Mouse (Mus musculus) stomach, postnatal 0 days (tissue): Measurements from ENCODE around the gene Mob3a. TPM values are rescaled to one million over a fixed set of nuclear protein-coding genes. Genes with fewer than 3 reads are reported as not detected.

ENCODE experiments used
- ATAC-seq: fragments of 200-750 bp; cut with Nextera tagmentation; 2 replicates; pipeline ENCODE4 v1.8.0; 2017; ENCODE audit not compliant: low FRiP score, low TSS enrichment
- DNase-seq: peaks from one replicate; pipeline ENCODE4 v3.0.0-alpha.2; 2016; ENCODE audit warnings: low spot score
- H3K27ac ChIP-seq: fragments of 300-500 bp; sonication (generic); replicated peaks from 2 replicates; pipeline ENCODE4 v1.5.1; 2014; ENCODE audit warnings: mild to moderate bottlenecking, control low read depth
- H3K27me3 ChIP-seq: fragments of 300-500 bp; sonication (generic); 2 replicates; pipeline ENCODE4 v1.6.1; 2014; ENCODE audit warnings: low read length; ENCODE audit not compliant: control insufficient read depth, insufficient read depth
- H3K36me3 ChIP-seq: fragments of 300-500 bp; sonication (generic); 2 replicates; pipeline ENCODE4 v1.6.1; 2014; ENCODE audit warnings: low read length, mixed read lengths; ENCODE audit not compliant: control insufficient read depth, insufficient read depth
- H3K4me1 ChIP-seq: fragments of 300-500 bp; sonication (generic); replicated peaks from 2 replicates; pipeline ENCODE4 v1.6.1; 2014; ENCODE audit warnings: antibody characterized with exemption; ENCODE audit not compliant: control insufficient read depth, insufficient read depth
- H3K4me2 ChIP-seq: fragments of 300-500 bp; sonication (generic); replicated peaks from 2 replicates; pipeline ENCODE4 v1.6.1; 2014; ENCODE audit warnings: low read depth, mild to moderate bottlenecking, control low read depth, moderate library complexity
- H3K4me3 ChIP-seq: fragments of 300-500 bp; sonication (generic); 2 replicates; pipeline ENCODE4 v1.5.1; 2014; ENCODE audit warnings: low read depth, low read length, control low read depth
- H3K9ac ChIP-seq: fragments of 300-500 bp; sonication (generic); 2 replicates; pipeline ENCODE4 v1.6.1; 2014; ENCODE audit warnings: mild to moderate bottlenecking, low read length, control low read depth, mixed read lengths
- H3K9me3 ChIP-seq: fragments of 300-500 bp; sonication (generic); 2 replicates; pipeline ENCODE4 v1.6.1; 2016; ENCODE audit warnings: low read length; ENCODE audit not compliant: control insufficient read depth
- CTCF ChIP-seq: IDR thresholded peaks from 2 replicates; pipeline ENCODE4 v1.5.1; 2016; ENCODE audit warnings: antibody characterized with exemption, low read depth, mild to moderate bottlenecking, moderate library complexity
- EP300 ChIP-seq: optimal IDR thresholded peaks from 2 replicates; pipeline ENCODE3; 2016; ENCODE audit warnings: antibody characterized with exemption
- WGBS: fragments of 180-500 bp; shearing (Covaris S2); extraction: QIAGEN DNeasy Blood & Tissue Kit; methylation state at CpG from one replicate; pipeline ENCODE4 v1.1.7; 2014; 5-methylcytosine and 5-hydroxymethylcytosine counted together
- polyA plus RNA-seq: library from polyadenylated mRNA; unstranded; fragments of >200 nt; fragmentation: Nextera tagmentation; extraction: Ambion mirVana; gene quantifications from 2 replicates; pipeline ENCODE4 v1.2.1, GENCODE M21; 2015

Mob3a gene
- polyA plus RNA-seq, 1 experiment from 2014 or later = 23.9 TPM

DNA sequence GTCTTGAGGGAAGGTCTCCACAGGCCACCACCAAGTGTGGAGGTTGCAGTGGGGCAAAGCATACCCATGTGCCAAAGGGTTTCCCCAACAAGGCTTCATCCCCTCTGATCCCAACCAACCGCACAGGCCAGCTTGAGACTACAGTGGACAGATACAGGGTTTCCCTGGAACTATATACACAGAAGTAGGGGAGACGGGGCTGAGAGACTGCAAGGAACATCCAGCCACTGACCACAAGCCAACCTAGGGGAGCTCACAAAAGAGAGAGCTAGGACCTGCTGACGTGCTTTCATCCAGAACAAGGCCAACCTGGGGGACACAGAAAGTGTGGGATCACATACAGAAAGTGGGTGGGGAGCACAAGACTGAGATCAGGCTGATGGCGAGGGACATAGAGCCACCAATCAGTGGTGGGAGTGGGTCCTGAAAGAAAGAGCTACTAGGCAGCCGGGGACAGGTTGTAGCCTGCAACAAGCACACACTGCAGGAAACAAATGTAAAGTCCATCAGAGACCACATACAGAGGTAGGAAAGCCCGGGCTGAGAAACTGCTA is 26.8 kb downstream of the Mob3a start:
- Histone ChIP-seq H3K4me2 (peak overlapping the region; percentile 86), H3K9me3 (no peaks in the 10 kb centered on the region), H3K4me1 (peaks cover 33% of the 10 kb centered on the region), H3K36me3 (peaks cover 27% of the 10 kb centered on the region), H3K27me3 (no peaks in the 10 kb centered on the region), H3K9ac (peak overlapping the region; percentile 98), H3K4me3 (peak overlapping the region; percentile 92), H3K27ac (peak overlapping the region; percentile 93)
- WGBS = 6% methylated on average over 6 of the region's 6 CpGs
- ATAC-seq = no peak
- no peak for TF ChIP-seq CTCF
- TF ChIP-seq EP300 = no peak
- peak; percentile 31 for DNase-seq

DNA sequence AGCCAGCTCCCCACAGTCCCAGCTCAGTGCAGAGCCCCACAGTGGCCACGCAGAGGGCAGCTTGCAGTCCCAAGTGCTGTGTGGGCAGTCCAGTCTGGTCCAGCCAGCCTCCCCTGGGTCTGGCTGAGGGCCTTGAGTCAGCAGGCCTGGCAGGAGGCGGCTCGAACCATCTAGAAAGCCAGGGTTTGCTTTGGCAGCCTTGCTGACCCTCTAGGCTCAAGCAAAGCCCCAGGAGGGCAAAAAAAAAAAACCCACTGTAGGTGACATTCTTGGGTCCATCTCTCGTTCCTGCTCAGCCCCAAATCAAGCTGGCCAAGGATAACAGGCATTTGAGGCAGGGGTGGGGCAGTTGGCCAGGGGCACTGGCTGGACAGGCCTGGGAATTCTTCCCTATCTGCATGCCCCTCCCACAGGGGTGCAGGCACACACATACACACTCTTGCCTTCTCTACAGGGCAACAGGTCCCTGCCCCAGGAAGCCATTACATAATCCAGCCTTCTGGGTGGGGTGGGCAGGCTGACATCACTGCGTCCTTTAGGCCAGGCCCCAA is 27.5 kb downstream of the Mob3a start:
- Histone ChIP-seq H3K36me3 (peaks cover 33% of the 10 kb centered on the region), H3K27me3 (no peaks in the 10 kb centered on the region), H3K4me1 (peaks cover 31% of the 10 kb centered on the region), H3K27ac (peak overlapping the region; percentile 93), H3K9me3 (no peaks in the 10 kb centered on the region), H3K4me3 (peak overlapping the region; percentile 92), H3K9ac (peak overlapping the region; percentile 98), H3K4me2 (peak overlapping the region; percentile 86)
- TF ChIP-seq EP300 = no peak
- no peak; the same call in 1 of the 2 replicates for TF ChIP-seq CTCF
- ATAC-seq = no peak
- DNase-seq = peak; percentile 48
- 39% methylated on average over 5 of the region's 5 CpGs for WGBS

- WGBS = 71% methylated on average over 3 of the region's 3 CpGs
- DNase-seq = no peak
- Histone ChIP-seq H3K9ac (peak overlapping the region; percentile 98; the same call in 1 of the 2 replicates), H3K27ac (peak overlapping the region; percentile 93; the same call in 1 of the 2 replicates), H3K4me2 (peak overlapping the region; percentile 86), H3K27me3 (no peaks in the 10 kb centered on the region), H3K4me3 (peak overlapping the region; percentile 92), H3K4me1 (peaks cover 26% of the 10 kb centered on the region), H3K36me3 (peaks cover 38% of the 10 kb centered on the region), H3K9me3 (no peaks in the 10 kb centered on the region)
- no peak for TF ChIP-seq EP300
- TF ChIP-seq CTCF = no peak
- ATAC-seq = no peak
Observed at GRCm38 (mm10) chr10:80673690-80674089, 28.1 kb downstream of the Mob3a start.

DNA sequence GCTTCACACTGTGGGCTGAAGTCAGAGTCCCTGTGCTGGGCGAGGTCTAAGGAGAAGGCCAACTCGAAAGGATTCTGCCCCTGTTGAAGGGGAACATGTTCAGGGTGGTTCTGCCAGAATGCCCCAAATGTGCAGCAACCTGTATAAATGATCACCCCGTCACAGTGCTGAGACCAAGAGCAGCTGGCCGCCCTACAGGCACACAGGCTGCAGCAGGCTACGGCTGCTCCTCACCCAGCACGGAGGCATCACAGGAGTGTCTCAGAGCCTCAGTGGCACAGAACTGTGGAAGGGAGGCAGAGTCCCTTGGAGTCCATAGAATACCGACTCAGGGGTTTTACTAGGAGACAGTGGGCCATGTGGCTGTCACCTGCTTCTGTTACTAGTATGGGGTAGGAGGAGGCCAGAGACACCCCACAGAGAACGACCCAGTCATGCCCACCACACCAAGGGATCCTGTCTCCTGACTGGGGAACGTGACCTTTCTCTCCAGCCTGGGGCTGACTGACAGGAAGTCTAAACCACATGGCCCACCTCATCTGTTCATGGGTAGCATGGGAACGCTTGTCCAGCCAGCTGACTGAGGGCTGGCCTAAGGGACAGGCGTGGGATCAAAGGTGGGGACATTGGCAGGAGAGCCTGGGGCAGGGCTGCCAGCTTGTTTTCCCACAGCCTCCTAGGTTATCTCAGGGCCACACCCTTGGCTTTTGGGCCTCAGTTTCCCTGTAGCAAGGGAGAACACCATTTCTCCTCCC is 29.7 kb downstream of the Mob3a start:
- H3K9ac ChIP-seq = no peak overlapping the region; the same call in 1 of the 2 replicates
- H3K4me3 ChIP-seq = no peak overlapping the region
- peaks cover 13% of the 10 kb centered on the region for H3K4me1 ChIP-seq
- 70% methylated on average over 11 of the region's 11 CpGs for WGBS
- ATAC-seq (no peak), DNase-seq (no peak)
- no peak overlapping the region for H3K27ac ChIP-seq
- no peak for TF ChIP-seq CTCF
- no peak for TF ChIP-seq EP300
- peaks cover 54% of the 10 kb centered on the region for H3K36me3 ChIP-seq
- no peaks in the 10 kb centered on the region for H3K27me3 ChIP-seq
- H3K9me3 ChIP-seq = no peaks in the 10 kb centered on the region
- no peak overlapping the region for H3K4me2 ChIP-seq

DNA sequence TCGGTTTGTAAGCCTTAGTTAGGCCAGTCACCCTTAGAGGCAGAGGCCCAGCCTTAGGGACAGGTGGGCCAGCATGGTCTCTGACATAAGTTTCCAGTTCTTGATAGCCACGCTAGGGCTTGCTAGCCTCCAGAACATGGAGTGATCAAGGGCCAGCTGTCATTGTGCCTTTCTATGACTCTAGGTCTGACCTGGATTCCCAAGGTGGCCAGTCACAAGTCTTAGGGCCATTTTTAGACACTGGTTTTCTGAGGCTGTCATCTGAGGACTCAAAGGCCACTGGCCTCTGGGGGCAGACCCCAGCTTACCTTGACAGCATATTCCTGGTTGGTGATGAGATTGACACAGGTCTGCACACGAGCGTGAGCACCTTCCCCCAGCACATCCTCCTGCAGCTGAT is 30.5 kb downstream of the Mob3a start:
- ATAC-seq = no peak

More for the DNA sequence above, 30.5 kb downstream of the Mob3a start:
- Histone ChIP-seq H3K4me2 (no peak overlapping the region), H3K27me3 (no peaks in the 10 kb centered on the region), H3K9me3 (no peaks in the 10 kb centered on the region), H3K9ac (no peak overlapping the region), H3K4me3 (no peak overlapping the region), H3K27ac (no peak overlapping the region), H3K4me1 (peaks cover 11% of the 10 kb centered on the region), H3K36me3 (peaks cover 58% of the 10 kb centered on the region)
- no peak for TF ChIP-seq EP300
- TF ChIP-seq CTCF = no peak
- DNase-seq = no peak
- WGBS = 85% methylated on average over 4 of the region's 4 CpGs
